Mouse (Mus musculus): Measurements from ENCODE around the gene Dnajc6.

- TF ChIP-seq MYC (IDR thresholded peaks at IDR 0.05; ENCODE audit: low read depth, low read length) (no peak), CTCF (IDR thresholded peaks at IDR 0.05 in 2 of 3, conservative IDR thresholded peaks at IDR 0.05 in 1 of 3; ENCODE audit: control insufficient read depth in 1 of 3, insufficient read depth in 1 of 3, low read depth in 2 of 3, low read length in 3 of 3, poor library complexity in 1 of 3, severe bottlenecking in 1 of 3) (no peak), NRF1 (IDR thresholded peaks at IDR 0.05; ENCODE audit: insufficient read depth, low read depth, low read length, poor library complexity, severe bottlenecking) (no peak), CHD2 (IDR thresholded peaks at IDR 0.05; ENCODE audit: low read length) (no peak), HCFC1 (IDR thresholded peaks at IDR 0.05; ENCODE audit: low read depth, low read length) (no peak), EP300 (IDR thresholded peaks at IDR 0.05; ENCODE audit: low read depth in 1 of 2, low read length in 2 of 2) (no peak), POLR2AphosphoS2 (IDR thresholded peaks at IDR 0.05; ENCODE audit: low read length) (no peak), TBP (IDR thresholded peaks at IDR 0.05; ENCODE audit: low read depth, low read length) (no peak), GATA1 (IDR thresholded peaks at IDR 0.05; ENCODE audit: low read depth, low read length) (no peak), POLR2A (IDR thresholded peaks at IDR 0.05; ENCODE audit: control insufficient read depth in 1 of 2, insufficient read depth in 1 of 2, low read depth in 1 of 2, low read length in 2 of 2, poor library complexity in 1 of 2) (no peak), KAT2A (conservative IDR thresholded peaks at IDR 0.05; ENCODE audit: low read depth, low read length) (no peak), POLR2AphosphoS5 (IDR thresholded peaks at IDR 0.05; ENCODE audit: borderline replicate concordance, low read depth, low read length) (no peak), ETS1 (IDR thresholded peaks at IDR 0.05; ENCODE audit: low read depth, low read length) (no peak), MAX (IDR thresholded peaks at IDR 0.05; ENCODE audit: low read length) (no peak)
Measured at GRCm38 (mm10) chr4:101555016-101555415, 58.6 kb downstream of the Dnajc6 start.
